Mouse (Mus musculus) G1E (cell line): ENCODE measurements around the gene Hdac8.

ENCODE experiments used
- CTCF ChIP-seq: IDR thresholded peaks from 2 replicates; pipeline ENCODE4 v1.5.1; 2012; ENCODE audit warnings: low read depth, low read length, inconsistent platforms, mixed read lengths
- GATA1 ChIP-seq: IDR thresholded peaks from 2 replicates; pipeline ENCODE4 v1.6.1; 2012; ENCODE audit warnings: borderline replicate concordance, low read length, inconsistent platforms, mixed read lengths
- GATA2 ChIP-seq: IDR thresholded peaks from 2 replicates; pipeline ENCODE4 v1.6.1; 2012; ENCODE audit warnings: low read depth, low read length, inconsistent platforms, borderline replicate concordance
- POLR2AphosphoS5 ChIP-seq: IDR thresholded peaks from 2 replicates; pipeline ENCODE4 v1.6.1; 2012; ENCODE audit warnings: low read depth, low read length, inconsistent platforms; ENCODE audit not compliant: insufficient replicate concordance
- TAL1 ChIP-seq: conservative IDR thresholded peaks from 2 replicates; pipeline ENCODE4 v1.6.1; 2012; ENCODE audit warnings: low read depth, low read length, inconsistent platforms, mixed read lengths

DNA sequence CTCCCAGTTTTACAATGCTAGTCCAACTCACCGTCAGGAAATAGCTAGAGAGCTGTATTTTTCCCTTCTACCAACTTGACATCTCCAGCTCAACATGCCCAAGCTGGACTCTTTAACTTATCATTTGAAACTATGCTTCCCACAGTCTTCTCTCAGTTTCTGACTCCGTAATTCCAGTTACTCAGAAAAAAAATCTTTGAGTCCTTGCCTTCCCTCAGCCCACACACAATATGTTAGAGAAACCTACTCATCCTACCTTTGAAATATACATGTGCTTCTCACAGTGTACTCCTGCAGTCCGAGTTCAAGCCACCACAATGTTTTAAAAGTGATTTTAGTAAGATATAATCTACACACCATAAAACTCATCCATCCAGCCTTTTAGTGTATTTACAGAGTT, 151.7 kb downstream of the Hdac8 start:
- no peak for TF ChIP-seq POLR2AphosphoS5
- no peak for TF ChIP-seq CTCF
- no peak for TF ChIP-seq GATA1
- TF ChIP-seq TAL1 = no peak
- no peak for TF ChIP-seq GATA2
